Mouse (Mus musculus) heart, embryonic 10.5 days (tissue): ENCODE measurements at regions not wholly inside any gene's neighbourhood (a gene's known extent, or its start where the extent isn't known, plus 50 kb on each side); places are given as distances from the start of the nearest gene placed in this dataset.
A peak's percentile ranks its signal among the peaks of the same experiment; 100 is the strongest.

ENCODE experiments used
- DNase-seq: peaks from one replicate; pipeline ENCODE4 v3.0.0-alpha.2; 2017; ENCODE audit warnings: low spot score
- H3K27ac ChIP-seq: fragments of 300-500 bp; sonication (generic); 2 replicates; pipeline ENCODE4 v1.5.1; 2016; ENCODE audit warnings: mild to moderate bottlenecking
- H3K27me3 ChIP-seq: fragments of 300-500 bp; sonication (generic); 2 replicates; pipeline ENCODE4 v1.6.1; 2016; ENCODE audit warnings: mild to moderate bottlenecking; ENCODE audit not compliant: poor library complexity, insufficient read depth, severe bottlenecking
- H3K36me3 ChIP-seq: fragments of 300-500 bp; sonication (generic); 2 replicates; pipeline ENCODE4 v1.6.1; 2016; ENCODE audit warnings: mild to moderate bottlenecking, moderate library complexity
- H3K4me1 ChIP-seq: fragments of 300-500 bp; sonication (generic); 2 replicates; pipeline ENCODE4 v1.6.1; 2016; ENCODE audit warnings: mild to moderate bottlenecking
- H3K4me3 ChIP-seq: fragments of 300-500 bp; sonication (generic); 2 replicates; pipeline ENCODE4 v1.5.1; 2016; ENCODE audit warnings: mild to moderate bottlenecking, moderate library complexity
- H3K9me3 ChIP-seq: fragments of 300-500 bp; sonication (generic); 2 replicates; pipeline ENCODE4 v1.6.1; 2016; ENCODE audit warnings: mild to moderate bottlenecking, moderate library complexity
- WGBS: fragments of 180-500 bp; shearing (Covaris S2); methylation state at CpG from one replicate; pipeline ENCODE4 v1.1.7; 2016; 5-methylcytosine and 5-hydroxymethylcytosine counted together

GRCm38 (mm10) chr15:86566111-86566510, 351.9 kb downstream of the Tbc1d22a start:
- WGBS, result 70% methylated on average over 3 of the region's 3 CpGs
- H3K36me3 ChIP-seq, result no peaks in the 10 kb centered on the region
- no peaks in the 10 kb centered on the region for H3K9me3 ChIP-seq
- no peaks in the 10 kb centered on the region for H3K4me1 ChIP-seq
- H3K27me3 ChIP-seq, result peaks cover 13% of the 10 kb centered on the region; the same call in 1 of the 2 replicates
- no peak for DNase-seq
- no peak overlapping the region for H3K4me3 ChIP-seq
- no peak overlapping the region for H3K27ac ChIP-seq

GRCm38 (mm10) chr15:86574311-86574710, 360.1 kb downstream of the Tbc1d22a start:
- peaks cover 72% of the 10 kb centered on the region for H3K27me3 ChIP-seq
- no peaks in the 10 kb centered on the region for H3K4me1 ChIP-seq
- DNase-seq, result no peak
- H3K27ac ChIP-seq, result no peak overlapping the region
- no peaks in the 10 kb centered on the region for H3K36me3 ChIP-seq
- 76% methylated on average over 5 of the region's 5 CpGs for WGBS
- no peaks in the 10 kb centered on the region for H3K9me3 ChIP-seq
- no peak overlapping the region for H3K4me3 ChIP-seq

GRCm38 (mm10) chr15:86576666-86577065, 362.4 kb downstream of the Tbc1d22a start:
- Histone ChIP-seq H3K4me3 (no peak overlapping the region), H3K4me1 (no peaks in the 10 kb centered on the region), H3K36me3 (no peaks in the 10 kb centered on the region), H3K27ac (no peak overlapping the region), H3K9me3 (no peaks in the 10 kb centered on the region), H3K27me3 (peaks cover 86% of the 10 kb centered on the region)
- no peak for DNase-seq
- 73% methylated on average over 5 of the region's 5 CpGs for WGBS

DNA sequence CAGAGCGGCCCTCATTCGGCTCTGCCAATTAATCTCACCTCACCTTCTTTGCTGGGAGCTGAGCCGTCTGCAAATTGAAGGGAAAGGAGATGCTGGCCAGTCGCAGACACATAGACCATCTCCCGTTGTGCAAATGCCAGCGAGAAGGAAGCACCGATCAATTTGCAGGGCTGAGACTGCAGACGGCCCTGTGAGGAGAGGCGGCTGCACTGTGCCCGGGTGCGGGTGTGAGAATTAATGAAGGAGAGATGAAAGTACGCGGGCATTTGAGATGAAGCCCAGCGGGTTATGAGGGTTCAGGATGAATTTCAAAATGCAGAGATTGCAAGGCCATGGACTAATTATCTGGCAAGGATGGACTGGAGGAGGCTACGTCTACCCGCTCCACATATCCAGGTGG, 364.4 kb downstream of the Tbc1d22a start:
- peaks cover 71% of the 10 kb centered on the region for H3K27me3 ChIP-seq
- WGBS, result 86% methylated on average over 16 of the region's 16 CpGs

DNA sequence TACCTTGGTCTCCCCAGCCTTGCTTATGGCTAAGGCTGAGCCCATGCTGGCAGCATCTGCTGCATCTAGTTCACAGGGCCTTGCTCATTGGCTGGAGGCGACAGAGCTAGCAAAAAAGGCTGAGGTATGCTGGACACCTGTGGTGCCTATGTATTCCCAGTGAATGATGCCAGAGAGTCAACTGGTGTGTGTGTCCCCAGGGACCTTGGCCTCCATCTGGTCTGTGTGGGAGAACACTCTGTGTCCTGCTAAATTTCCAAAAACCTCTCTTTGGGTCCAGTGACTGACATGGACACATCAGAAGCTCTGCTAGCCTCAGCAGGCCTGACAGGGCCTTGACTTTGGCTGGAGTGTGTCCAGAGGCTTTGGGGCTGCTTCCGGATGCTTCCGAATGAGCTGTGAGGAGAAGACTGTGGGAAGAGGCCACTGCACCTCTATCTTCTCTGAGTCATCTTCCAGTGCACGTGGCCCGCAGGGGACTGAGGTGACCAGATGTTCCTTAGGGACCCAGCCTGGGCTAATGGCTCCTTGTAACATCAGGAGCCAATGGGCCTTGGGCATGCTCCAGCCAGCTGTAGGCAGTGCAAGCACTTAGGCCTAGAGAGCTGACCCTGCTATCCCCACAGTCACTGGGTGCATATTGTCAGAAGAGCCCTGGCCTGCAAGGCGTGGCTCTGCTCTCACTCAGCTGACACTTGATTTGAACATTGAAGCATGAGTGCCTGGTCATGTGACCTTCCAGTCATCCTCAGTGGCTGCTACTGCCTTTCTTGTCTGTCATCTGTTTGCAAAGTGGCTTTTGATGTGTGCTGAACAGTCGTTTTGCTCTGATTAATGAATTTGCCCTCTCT, 368.2 kb downstream of the Tbc1d22a start:
- no peak overlapping the region for H3K27ac ChIP-seq
- H3K4me3 ChIP-seq, result no peak overlapping the region
- no peaks in the 10 kb centered on the region for H3K9me3 ChIP-seq
- peak; percentile 86 for DNase-seq
- WGBS, result 67% methylated on average over 7 of the region's 7 CpGs
- peaks cover 14% of the 10 kb centered on the region for H3K4me1 ChIP-seq
- H3K27me3 ChIP-seq, result peaks cover 56% of the 10 kb centered on the region
- no peaks in the 10 kb centered on the region for H3K36me3 ChIP-seq

More for the DNA sequence above, 364.4 kb downstream of the Tbc1d22a start:
- no peak overlapping the region for H3K4me3 ChIP-seq
- DNase-seq, result no peak
- peaks cover 14% of the 10 kb centered on the region for H3K4me1 ChIP-seq
- H3K9me3 ChIP-seq, result no peaks in the 10 kb centered on the region
- no peaks in the 10 kb centered on the region for H3K36me3 ChIP-seq
- H3K27ac ChIP-seq, result no peak overlapping the region

- Histone ChIP-seq H3K36me3 (no peaks in the 10 kb centered on the region), H3K4me1 (peaks cover 14% of the 10 kb centered on the region), H3K27me3 (peaks cover 24% of the 10 kb centered on the region), H3K9me3 (no peaks in the 10 kb centered on the region), H3K27ac (no peak overlapping the region), H3K4me3 (no peak overlapping the region)
- whole genome bisulfite sequencing, result 76% methylated on average over 4 of the region's 4 CpGs
- no peak for DNase-seq
These were observed 371.5 kb downstream of the Tbc1d22a start for GRCm38 (mm10) chr15:86585716-86586115.

GRCm38 (mm10) chr15:86587209-86587608, 372.9 kb downstream of the Tbc1d22a start:
- WGBS, result 54% methylated on average over 6 of the region's 6 CpGs
- Histone ChIP-seq H3K9me3 (no peaks in the 10 kb centered on the region), H3K4me3 (no peak overlapping the region), H3K4me1 (peaks cover 11% of the 10 kb centered on the region), H3K27me3 (peaks cover 17% of the 10 kb centered on the region; the same call in 1 of the 2 replicates), H3K27ac (no peak overlapping the region), H3K36me3 (no peaks in the 10 kb centered on the region)
- no peak for DNase-seq

DNA sequence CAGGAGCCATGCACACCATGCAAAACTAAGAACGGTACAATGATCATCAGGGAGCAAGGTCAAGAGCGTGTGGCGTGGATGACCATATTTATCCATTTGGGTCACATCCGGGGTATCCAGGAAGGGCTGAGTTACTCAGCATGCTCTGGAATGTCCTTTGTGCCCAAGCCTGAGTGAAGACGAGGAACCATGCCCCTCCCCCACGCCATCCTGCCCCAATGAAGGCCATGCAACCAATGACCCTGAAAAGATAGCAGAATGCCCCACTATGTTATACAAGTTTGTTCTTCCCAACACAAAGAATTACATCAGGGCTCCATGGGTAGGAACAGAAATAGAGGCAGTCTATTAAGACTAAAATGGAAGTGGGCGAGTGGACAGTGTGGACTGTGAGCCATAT, 375.8 kb downstream of the Tbc1d22a start:
- Histone ChIP-seq H3K4me1 (no peaks in the 10 kb centered on the region), H3K9me3 (no peaks in the 10 kb centered on the region), H3K4me3 (no peak overlapping the region), H3K36me3 (no peaks in the 10 kb centered on the region), H3K27me3 (peaks cover 17% of the 10 kb centered on the region; the same call in 1 of the 2 replicates), H3K27ac (no peak overlapping the region)
- DNase-seq, result no peak
- WGBS, result 79% methylated on average over 7 of the region's 7 CpGs

- Histone ChIP-seq H3K4me3 (no peak overlapping the region), H3K4me1 (no peaks in the 10 kb centered on the region), H3K27me3 (peaks cover 10% of the 10 kb centered on the region; the same call in 1 of the 2 replicates), H3K27ac (no peak overlapping the region), H3K36me3 (no peaks in the 10 kb centered on the region), H3K9me3 (no peaks in the 10 kb centered on the region)
- DNase-seq, result no peak
- WGBS, result 67% methylated on average over 5 of the region's 5 CpGs
These were observed 376.6 kb downstream of the Tbc1d22a start for GRCm38 (mm10) chr15:86590896-86591295.

GRCm38 (mm10) chr15:86593404-86593803, 379.1 kb downstream of the Tbc1d22a start:
- peaks cover 10% of the 10 kb centered on the region; the same call in 1 of the 2 replicates for H3K27me3 ChIP-seq
- H3K36me3 ChIP-seq, result no peaks in the 10 kb centered on the region
- H3K27ac ChIP-seq, result no peak overlapping the region
- peaks cover 5% of the 10 kb centered on the region; the same call in 1 of the 2 replicates for H3K4me1 ChIP-seq
- no peak for DNase-seq
- no peaks in the 10 kb centered on the region for H3K9me3 ChIP-seq
- no peak overlapping the region for H3K4me3 ChIP-seq
- 65% methylated on average over 6 of the region's 6 CpGs for WGBS

GRCm38 (mm10) chr15:86606411-86606810, 392.2 kb downstream of the Tbc1d22a start:
- H3K27ac ChIP-seq, result no peak overlapping the region
- no peaks in the 10 kb centered on the region for H3K36me3 ChIP-seq
- H3K9me3 ChIP-seq, result no peaks in the 10 kb centered on the region
- peaks cover 3% of the 10 kb centered on the region; the same call in 1 of the 2 replicates for H3K27me3 ChIP-seq
- H3K4me3 ChIP-seq, result no peak overlapping the region
- H3K4me1 ChIP-seq, result no peaks in the 10 kb centered on the region
- no peak for DNase-seq

- Histone ChIP-seq H3K4me3 (no peak overlapping the region), H3K27me3 (peaks cover 3% of the 10 kb centered on the region; the same call in 1 of the 2 replicates), H3K27ac (no peak overlapping the region), H3K36me3 (no peaks in the 10 kb centered on the region), H3K4me1 (no peaks in the 10 kb centered on the region), H3K9me3 (no peaks in the 10 kb centered on the region)
- WGBS, result 59% methylated on average over 6 of the region's 6 CpGs
- DNase-seq, result no peak
These were observed 395.4 kb downstream of the Tbc1d22a start for GRCm38 (mm10) chr15:86609692-86610091.

GRCm38 (mm10) chr15:86631376-86631775, 417.1 kb downstream of the Tbc1d22a start:
- Histone ChIP-seq H3K36me3 (no peaks in the 10 kb centered on the region), H3K4me1 (no peaks in the 10 kb centered on the region), H3K27ac (no peak overlapping the region), H3K9me3 (no peaks in the 10 kb centered on the region), H3K27me3 (no peaks in the 10 kb centered on the region), H3K4me3 (no peak overlapping the region)
- no peak for DNase-seq
- WGBS, result 76% methylated on average over 5 of the region's 5 CpGs
